Mouse (Mus musculus): ENCODE results near the gene Tjp1. TPM values are rescaled to one million over a fixed set of nuclear protein-coding genes. Genes with fewer than 3 reads are reported as not detected.

Gene Tjp1
- total RNA-seq, 2 experiments from 2014 or later, result 0.13 to 0.22 TPM

DNA sequence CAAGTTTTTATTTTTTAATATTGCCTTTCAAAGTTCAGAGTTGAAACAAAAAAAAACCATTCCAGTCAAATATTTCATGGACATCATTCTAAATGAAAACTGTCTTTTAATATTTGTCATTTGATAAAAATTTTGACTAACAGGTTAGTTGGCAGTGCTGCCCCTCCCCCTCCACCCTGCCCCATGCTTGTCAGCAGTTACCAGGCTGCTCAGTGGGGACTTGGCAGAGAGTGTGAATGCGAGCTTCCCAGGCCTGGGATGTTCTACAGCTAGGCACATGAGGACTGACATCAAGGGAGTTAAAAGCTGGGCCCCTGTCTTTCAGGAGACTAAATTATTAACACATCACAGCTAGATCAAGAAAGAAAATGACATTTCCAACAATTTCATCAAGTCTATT lies 161.4 kb downstream of the Tjp1 start:
- ATAC-seq (ENCODE audit: poor library complexity, severe bottlenecking), result no peak

DNA sequence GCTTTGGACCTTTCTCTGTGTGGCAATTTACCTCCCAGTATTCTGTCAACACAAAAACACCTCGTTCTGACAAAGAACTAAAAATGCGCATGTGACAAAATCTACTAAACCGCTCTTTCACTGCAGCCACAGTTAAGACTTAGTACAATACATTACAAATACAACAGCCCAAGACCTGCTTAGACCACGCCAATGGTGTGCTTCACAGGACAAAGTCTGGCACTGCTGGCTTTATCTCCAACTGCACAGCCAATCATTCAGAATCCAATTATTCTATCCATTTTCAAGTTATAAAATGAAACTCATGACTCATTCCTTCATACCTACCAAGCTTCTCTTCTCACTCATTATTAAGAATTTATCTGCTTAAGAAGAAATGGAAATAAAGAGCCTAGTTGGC lies 162.0 kb downstream of the Tjp1 start:
- ATAC-seq (ENCODE audit: poor library complexity, severe bottlenecking), result no peak

DNA sequence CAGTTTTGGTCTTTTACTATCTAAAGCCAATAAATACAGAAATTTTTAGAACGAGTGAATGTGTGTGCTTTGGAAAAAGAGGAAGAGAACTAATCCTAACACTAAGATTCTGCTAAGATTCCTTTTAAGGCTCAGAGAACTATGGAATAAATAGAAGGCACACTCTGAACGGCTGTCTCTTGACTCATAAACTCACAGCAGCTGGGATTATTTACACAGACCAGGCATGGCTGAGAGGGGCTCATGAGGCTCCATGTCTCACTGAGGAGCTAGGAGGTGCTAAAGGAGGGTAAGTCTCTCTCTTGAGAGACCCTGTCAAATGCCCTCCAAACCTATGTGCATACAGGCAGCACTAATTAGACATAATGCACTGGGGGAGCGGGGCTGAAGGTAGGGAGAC lies 167.3 kb downstream of the Tjp1 start:
- ATAC-seq (ENCODE audit: poor library complexity, severe bottlenecking), result no peak

DNA sequence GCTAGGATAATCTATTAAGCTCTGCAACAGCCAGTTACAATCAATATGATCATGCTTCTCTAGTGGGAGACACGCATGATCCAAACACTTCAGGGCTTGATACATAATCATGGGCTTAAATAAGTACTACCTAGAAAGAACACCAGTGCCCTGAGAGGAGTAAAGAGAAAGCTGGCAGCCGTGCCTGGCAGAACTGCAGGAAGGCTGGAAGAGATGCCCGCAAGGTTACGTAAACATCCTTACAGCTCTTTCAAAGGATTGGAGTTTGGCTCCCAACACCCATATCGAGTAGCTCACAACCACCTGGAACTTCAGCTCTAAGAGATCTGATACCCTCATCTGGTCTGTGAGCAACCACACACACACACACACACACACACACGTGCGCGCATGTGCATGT lies 167.8 kb downstream of the Tjp1 start:
- no peak for ATAC-seq (ENCODE audit: poor library complexity, severe bottlenecking)

DNA sequence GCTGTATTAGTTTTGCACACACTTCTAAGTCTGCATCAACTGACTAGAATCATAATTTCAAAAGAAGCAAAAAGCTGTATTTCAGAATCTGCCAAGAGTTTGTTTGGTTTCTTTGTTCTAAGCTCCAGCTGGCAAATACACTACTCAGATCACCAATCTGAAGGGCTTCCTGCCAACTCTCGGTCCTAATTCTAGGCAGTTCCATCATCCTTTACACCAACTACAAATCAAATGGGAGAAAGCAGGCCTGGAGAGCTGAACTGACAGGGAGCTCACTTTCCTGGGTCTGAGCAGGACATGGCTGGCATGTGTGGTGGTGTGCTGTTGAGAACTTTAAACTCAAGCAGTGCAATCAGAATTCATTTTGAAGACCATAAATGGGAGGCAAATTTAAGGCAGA lies 170.0 kb downstream of the Tjp1 start:
- no peak for ATAC-seq (ENCODE audit: poor library complexity, severe bottlenecking)

DNA sequence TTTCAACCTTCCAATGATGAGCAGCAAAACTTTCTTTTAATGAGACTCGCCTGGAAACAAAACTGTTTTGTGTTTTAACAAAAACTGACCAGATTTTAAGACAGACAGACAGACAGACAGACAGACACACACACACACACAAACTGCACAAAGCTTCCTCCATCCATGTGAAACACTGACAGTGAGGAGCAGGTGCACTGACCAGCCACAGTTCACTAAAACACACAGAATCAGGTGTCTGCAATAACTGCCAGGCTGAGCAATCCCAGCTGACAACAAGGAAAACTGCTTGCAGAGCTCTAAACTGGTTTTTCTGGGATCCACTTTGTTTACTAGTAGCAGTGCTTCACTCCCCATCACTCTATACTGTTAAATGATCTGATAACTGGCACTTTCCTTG lies 171.4 kb downstream of the Tjp1 start:
- ATAC-seq (ENCODE audit: poor library complexity, severe bottlenecking), result no peak

DNA sequence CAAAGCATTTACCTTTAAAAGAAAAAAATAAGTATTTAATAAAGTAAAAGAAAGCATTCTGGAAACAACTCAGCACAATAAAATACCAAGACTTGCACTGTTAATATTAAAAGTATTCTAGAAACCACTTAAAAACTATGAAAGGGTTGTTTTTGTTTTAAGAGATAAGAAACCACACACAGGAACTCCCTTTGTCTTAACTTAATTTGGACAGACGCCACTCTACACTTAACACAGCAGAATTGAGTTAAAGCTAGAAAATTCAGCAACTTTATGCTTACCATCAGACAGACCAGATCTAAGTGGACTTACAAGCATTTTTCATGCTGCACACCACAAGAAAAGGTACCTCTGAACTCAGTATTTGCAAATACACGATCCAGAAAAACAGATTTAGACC lies 172.7 kb downstream of the Tjp1 start:
- no peak for ATAC-seq (ENCODE audit: poor library complexity, severe bottlenecking)

DNA sequence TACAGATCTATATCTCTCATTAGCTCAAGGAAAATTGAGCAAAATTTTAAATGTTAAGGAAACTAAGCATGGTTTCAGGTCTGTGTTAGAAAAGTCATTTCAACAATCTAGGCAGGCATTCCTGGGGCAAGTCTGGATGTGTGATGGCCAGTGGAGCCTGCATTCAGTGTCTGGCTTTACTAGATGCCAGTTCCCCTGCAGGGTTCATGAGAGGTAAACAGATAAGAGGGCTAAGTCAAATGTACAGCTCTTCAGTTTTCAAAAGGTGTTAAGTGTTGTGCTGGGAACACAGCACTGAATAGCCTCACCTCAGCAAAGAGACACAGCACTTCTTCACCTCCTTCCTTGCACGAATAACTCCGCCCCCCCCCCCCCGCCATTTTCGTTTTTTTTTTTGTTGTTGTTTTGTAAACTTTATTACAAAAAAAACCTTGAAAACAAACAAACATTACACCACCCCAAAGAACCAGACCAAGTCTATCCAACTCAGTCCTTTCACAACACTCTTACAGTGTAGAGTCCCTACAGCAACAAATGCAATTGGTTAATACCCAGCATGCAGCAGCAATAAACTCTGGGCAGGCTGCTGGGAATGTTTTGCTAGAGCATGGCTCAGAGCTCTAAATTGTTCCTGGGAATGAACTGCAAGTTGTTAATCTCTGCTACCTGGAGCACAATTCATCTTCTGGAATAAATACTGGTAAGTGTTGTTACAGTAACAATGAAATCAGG lies 177.1 kb downstream of the Tjp1 start:
- ATAC-seq (ENCODE audit: poor library complexity, severe bottlenecking), result no peak

DNA sequence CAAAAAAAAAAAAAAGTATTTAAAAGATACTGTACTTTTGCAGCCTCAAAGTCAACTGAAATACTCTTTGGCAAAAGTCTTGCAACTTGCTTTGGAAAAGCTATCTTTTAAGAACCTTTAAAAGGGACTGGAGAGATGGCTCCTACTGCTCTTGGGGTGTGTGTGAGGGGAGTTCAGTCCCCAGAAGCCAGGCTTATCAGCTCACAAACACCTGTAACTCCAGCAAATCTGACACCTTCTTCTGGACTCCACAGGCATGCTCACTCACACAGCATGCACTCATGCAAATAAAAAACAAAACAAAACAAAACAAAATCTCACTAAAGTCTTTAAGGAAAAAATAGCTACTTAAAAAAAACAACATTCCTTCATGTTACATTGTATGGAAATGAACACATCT lies 179.0 kb downstream of the Tjp1 start:
- no peak for ATAC-seq (ENCODE audit: poor library complexity, severe bottlenecking)

DNA sequence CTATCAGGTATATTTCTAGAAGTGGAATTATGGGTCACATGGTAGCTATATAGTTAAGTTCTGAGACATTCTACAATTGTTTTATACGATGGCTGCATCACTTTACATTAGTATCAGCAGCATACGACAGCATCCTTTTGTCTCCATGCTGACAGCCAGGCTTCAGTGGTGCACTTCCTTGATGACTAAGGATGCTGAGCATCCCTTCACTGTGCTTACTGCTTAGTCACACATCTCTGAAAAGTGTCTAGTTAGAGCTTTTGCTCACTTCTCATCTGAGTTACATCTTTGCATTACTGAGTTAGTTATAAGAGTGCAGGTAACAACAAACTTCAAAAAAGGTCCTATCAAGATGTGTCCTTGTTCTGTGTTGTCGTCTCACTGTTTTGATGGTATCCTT lies 182.3 kb downstream of the Tjp1 start:
- no peak for ATAC-seq (ENCODE audit: poor library complexity, severe bottlenecking)

DNA sequence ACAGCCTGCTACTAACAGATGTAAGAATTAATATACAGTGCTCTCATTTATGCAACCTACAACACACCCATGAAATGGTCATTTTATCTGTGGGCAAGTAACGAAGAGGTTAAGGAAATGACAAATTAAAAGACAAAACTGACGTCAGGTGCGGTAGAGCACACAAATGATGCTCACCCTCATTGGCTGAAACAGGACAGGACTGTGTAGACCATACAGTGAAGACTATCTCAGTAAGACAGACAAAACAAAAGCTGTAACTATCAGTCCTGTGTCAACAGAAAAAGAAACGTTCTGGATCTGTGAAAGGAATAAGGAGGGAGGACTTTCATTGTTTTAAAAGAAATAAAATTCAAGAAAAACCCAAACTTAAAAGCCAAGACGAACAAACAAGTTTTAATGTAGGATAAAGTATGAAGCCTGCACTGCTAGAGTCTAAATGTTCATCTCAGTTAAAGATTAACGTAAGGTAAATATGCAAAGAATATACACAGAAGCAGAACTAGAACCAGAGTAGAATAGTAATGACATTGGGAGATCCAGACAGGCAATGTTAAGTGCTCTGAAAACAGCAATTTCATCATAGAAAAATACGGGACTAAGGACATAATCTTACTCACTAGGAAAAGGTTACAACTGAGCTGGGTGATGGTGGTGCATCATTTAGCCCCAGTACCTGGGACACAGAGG lies 189.9 kb downstream of the Tjp1 start:
- ATAC-seq (ENCODE audit: poor library complexity, severe bottlenecking), result no peak

DNA sequence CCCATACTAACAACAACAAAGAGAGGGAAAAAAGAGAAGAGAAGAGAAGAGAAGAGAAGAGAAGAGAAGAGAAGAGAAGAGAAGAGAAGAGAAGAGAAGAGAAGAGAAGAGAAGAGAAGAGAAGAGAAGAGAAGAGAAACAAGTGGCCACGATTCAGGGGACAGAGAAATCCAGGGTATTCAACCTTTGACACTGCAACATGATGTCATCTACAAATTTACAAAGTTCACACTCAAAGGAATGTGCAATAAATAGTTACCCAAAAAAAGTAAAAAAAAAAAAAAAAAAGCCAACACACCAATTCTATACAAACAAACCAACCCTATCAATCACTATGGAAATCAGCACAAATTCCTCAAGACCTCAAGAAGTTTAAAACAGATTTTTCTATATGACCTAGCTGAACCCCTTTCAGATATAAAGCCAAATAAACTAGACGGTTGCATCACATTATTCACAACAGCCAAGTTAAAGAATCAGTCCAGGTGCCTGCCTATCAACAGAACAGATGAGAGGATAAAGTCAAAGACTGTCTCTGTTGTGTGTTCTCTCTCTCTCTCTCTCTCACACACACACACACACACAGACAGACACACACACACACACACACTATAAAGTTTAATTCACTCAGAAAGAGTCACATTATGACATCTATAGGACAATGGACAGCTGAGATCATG lies 194.4 kb downstream of the Tjp1 start:
- no peak for ATAC-seq (ENCODE audit: poor library complexity, severe bottlenecking)

DNA sequence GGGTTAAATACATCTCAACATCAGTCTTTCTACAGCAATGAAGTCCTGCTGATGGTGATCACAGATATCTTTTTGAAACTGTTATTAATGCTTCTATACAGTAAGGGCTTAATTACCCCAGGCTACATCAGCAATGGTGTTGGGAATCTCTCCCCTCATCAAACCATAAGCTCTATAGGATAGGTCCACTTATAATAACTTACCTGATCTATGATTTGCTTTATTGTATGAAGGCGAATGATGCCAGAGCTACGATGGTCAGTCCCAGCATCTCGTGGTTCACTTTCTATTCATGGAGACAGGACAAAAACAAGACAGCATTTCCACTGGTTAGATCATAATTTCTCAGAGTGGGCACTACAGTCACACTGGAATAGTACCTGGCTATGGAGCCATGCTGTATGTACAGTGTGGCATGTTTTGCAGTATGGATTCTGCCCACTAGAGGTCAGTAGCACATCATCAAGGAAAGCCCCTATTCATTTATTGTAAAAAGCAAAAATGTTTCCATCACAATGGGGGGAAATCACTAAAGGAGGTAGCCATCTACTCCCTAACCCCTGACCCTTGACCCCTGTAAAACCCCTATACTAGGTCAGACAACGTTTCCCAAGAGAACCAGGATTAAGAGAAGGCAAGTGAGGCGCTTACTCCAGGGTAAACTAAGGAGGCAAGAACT lies 208.4 kb downstream of the Tjp1 start:
- peak; percentile 59 for ATAC-seq (ENCODE audit: poor library complexity, severe bottlenecking)

DNA sequence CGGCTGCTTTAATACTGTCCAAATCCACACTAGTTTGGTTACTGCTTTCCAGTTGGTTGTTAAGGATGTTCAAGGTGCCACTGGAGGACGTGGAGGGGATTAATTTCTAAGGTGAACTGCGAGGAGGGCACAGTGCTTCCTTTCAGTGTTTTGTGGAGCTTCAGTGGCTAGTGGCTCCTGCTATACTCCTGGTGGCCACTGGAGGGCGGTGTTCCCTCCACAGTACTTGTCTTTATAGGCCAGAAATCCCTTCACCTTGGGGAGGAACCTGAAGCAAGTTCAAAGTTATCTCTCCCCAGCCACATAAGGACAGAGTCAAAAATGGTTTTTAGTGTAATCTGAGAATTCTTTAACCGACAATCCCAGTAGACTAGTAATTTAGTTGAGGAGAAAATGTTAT lies 210.2 kb downstream of the Tjp1 start:
- ATAC-seq (ENCODE audit: poor library complexity, severe bottlenecking), result peak; percentile 54

DNA sequence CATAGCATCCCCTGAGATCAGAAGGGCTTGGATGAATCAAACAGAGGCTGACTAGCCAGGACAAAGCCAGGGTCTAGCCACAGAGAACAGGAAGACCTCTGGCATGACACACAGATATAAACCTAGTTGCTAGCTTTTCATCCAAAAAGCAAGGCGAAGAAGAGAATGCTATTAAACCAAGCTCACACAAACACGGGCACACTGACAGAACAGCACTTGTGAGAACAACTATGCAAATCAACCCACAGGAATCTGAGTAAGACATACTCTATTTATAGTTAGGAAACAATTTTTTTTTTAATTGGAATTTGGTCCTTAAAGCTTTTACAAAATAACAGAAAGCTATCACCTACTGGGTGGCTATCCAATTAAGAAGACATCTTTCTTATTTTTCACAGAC lies 212.4 kb downstream of the Tjp1 start:
- ATAC-seq (ENCODE audit: poor library complexity, severe bottlenecking), result no peak

DNA sequence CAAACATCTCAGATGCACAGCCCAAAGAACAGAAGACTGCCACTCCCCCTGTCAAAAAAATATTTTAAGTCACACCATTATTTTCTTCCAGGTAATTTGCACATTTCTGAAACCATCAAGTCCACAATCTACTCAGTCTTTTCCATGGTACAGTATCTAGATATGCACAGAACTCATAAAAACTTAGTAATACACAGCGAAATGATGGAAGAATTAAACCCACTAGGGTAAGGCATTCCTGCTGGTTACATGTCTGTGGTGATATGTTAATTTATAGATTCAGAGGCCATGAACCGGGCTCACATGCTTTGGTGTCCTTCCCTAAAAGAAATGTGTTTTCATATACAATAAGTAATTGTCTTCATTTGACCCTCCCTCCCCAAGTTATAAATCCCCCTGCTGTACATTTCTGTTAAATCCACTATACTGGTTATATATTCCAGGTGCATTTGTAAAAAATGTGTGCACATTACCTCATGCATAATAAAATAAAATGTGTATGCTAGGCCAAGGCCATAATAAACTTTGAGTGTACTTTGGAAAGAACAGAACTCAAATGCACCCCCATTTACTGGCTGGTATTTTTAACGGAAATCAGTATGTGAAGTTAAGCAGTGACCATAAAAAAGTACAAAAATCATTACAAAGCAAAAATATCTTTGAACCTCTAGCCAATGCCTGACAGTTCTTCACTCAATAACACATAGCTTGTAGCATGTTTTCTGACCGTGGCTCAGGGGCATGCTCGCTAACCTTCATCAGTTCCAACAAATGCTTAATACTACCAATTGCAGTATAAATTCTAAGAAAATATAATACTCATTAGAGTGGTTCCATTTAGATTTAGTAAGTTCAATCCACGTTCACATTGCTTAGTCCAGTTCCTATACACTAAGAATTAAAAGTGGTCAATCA lies 230.6 kb downstream of the Tjp1 start:
- ATAC-seq (ENCODE audit: poor library complexity, severe bottlenecking), result no peak

DNA sequence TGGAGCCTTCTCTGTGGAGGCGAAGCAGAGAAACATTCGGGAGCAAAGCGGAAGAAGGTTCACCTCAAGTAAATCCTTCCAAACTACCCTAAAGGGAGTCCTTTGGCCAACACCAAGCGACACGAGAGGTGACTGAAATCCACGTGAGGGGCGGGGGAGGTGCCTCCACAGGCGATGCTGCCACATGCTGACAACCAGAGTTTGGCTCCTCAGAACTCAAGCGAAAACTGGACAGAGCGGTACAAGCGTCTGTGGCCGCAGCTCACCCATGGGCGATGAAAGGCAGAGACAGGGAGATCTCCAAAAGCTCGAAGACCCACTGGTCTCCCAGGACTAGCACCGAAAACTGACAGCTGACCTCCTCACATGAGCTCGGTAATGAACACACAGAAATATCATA lies 244.7 kb downstream of the Tjp1 start:
- no peak for ATAC-seq (ENCODE audit: poor library complexity, severe bottlenecking)

DNA sequence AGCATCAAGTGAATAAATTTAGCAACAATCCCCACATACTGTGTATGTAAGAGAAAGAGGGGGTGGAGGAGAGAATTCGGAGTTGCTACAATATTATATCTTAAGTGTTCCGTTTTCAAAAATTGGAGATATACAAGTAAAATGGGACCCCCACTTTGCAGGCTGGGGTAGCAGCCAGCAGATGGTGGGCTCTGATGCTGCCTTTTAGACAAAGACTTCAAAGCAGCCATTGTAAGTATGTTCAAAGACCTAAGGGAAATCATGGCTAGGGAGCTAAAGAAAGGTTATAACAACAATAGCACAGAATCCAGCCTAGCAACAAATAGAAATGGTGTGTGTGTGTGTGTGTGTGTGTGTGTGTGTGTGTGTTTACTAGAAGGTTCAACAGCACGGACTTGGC lies 245.6 kb downstream of the Tjp1 start:
- ATAC-seq (ENCODE audit: poor library complexity, severe bottlenecking), result no peak

DNA sequence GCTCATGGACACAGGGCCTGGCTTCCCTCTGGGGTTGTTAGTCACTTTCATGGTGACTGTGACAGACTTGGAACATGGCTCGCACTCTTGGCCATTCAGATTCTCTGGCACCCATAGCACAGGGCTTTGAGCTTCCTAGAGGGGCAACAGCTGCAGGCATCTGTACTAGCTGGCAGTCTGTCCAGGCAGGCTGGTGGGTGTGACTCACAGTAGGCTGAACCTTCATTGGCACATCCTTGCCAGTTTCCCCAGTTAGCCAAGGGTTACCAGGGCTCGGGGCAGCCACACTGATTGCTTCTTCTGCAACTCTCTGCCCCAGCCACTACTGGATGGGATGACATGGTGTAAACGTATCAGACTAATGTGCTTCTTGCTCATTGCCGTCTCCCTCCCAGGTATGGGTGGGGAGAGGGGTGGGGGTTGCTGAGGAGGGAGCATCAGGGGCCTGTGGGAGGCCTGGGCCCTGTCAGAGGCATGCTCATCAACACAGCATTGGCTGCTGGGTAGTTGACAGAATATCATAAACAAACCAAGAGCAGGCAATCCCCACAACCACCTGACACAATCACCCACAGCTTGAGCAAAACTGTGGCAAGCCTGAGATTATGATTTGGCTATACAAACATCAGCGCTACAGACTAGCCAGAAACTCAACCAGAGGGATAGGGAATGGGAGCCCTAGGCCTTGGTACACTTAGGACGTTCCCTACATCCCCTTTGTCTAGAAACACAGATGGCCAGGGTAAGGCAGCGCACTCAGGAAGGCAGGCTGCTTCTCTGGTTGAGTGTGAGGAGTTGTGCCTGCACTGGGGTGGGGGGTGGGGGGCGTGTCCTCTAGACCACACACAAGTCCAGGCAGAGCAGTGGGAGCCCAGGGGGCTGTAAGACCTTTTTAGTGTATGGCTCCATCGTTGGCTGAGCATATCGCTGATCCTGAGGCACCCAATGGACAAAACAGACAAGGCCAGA lies 246.4 kb downstream of the Tjp1 start:
- ATAC-seq (ENCODE audit: poor library complexity, severe bottlenecking), result no peak

Measured in megakaryocyte, adult 5-6 weeks (primary cell).